Mouse (Mus musculus) bone marrow macrophage, adult 2 months (primary cell): Measurements from ENCODE around the gene H2afy.

Experiments used
- CTCF ChIP-seq: IDR thresholded peaks from 2 replicates; pipeline ENCODE4 v1.5.1; 2012; ENCODE audit warnings: low read depth, mild to moderate bottlenecking, low read length, moderate library complexity
- POLR2A ChIP-seq: IDR thresholded peaks from 2 replicates; pipeline ENCODE4 v1.6.1; 2012; ENCODE audit warnings: mild to moderate bottlenecking, low read depth, low read length, borderline replicate concordance

- TF ChIP-seq CTCF = no peak
- TF ChIP-seq POLR2A = no peak
Observed at GRCm38 (mm10) chr13:56165561-56165960, 29.4 kb upstream of the H2afy start.
